Mouse (Mus musculus) left cerebral cortex, postnatal 25 days (tissue): ENCODE results near the gene Mllt10. TPM values are rescaled to one million over a fixed set of nuclear protein-coding genes. Genes with fewer than 3 reads are reported as not detected.

Source experiments
- DNase-seq, 2 experiments: peaks; one replicate each; pipeline ENCODE4 v3.0.0; 2022; ENCODE audit warnings: low spot score in 2 of 2, mixed read lengths in 1 of 2
- intact Hi-C: fragments of 180-260 bp; cut with DNase I; formaldehyde crosslinking; loops from one replicate; pipeline ENCODE4 v1.15.1; 2025
- microRNA-seq, 2 experiments: library from miRNA; unstranded; fragments of <30 nt; microRNA quantifications; one replicate each; pipeline ENCODE4 v1.2.0; 2022
- total RNA-seq, 2 experiments: library from RNA; stranded (reverse); gene quantifications; 2 replicates each; pipeline ENCODE4 v1.2.3; 2021

Mllt10 gene
- total RNA-seq, 2 experiments from 2014 or later: 47.2 to 51.5 TPM

GRCm38 (mm10) chr2:18219569-18219968 is 164.5 kb downstream of the Mllt10 start:
- no peak for DNase-seq
- intact Hi-C loops: no loop called here

DNA sequence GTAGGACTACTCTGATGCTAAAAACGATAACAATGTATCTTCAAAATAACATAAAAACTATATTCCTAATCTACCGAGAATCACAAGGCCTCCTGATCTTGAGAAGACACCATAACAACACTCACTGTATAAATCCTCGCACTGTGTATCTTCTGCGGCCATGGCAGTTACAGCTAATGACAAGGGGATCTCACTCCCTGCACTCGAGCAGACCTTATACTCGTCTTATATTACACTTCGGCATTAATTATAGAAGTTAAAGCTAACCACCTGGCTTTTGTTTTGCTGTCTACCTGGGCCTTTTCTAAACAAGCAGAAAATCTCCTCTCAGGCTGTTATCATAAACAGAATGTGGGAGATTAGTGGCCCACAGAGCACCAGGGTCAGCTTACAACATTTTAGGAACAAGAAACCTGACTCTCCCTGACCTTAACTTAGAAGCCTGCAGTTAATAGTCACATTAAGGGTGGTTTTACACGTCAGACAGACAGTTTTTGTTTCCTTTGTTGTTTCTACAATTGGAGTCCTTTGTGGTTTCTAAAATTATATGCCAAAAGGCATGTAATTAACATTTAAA is 173.5 kb downstream of the Mllt10 start:
- no peak for DNase-seq
- intact Hi-C loops: no loop called here

DNA sequence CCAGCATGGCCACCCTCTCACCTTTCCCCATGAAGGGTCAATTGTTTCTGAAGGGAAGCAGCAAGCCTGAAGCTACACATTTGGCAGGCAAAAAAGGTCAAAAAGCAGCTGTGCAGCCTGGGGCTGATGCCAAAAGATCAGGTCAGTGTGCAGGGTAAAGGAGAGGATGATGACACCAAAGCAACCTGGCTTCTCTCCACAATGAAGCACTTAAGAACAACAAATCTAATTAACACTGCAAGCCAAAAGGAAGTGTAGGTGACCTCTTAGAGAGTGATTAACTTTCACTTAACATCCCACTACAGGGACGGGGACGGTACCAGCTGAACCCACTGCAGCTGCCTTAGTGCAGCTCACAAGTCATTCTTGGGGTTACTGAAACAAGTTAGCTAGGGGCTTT is 174.2 kb downstream of the Mllt10 start:
- no peak for DNase-seq
- intact Hi-C loops: no loop called here

DNA sequence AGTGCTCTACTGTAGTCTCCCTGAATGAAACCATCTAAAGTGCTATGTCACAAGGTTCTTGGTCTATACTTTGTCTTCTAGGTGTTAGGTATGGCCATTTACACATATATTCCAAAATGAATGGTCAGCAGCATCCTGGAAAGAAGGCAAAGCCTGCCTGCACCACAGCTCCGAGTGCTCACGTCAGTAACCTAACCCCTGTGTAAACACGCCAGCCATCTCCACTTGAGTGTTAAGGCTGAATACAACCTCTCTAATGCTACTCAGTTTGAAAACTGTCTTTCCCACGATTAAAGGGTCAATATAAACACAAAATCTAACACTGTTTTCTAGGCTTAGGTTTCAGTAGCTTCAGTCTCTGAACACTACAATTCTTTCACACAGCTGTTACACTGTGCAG is 176.1 kb downstream of the Mllt10 start:
- intact Hi-C loops: no loop called here

DNA sequence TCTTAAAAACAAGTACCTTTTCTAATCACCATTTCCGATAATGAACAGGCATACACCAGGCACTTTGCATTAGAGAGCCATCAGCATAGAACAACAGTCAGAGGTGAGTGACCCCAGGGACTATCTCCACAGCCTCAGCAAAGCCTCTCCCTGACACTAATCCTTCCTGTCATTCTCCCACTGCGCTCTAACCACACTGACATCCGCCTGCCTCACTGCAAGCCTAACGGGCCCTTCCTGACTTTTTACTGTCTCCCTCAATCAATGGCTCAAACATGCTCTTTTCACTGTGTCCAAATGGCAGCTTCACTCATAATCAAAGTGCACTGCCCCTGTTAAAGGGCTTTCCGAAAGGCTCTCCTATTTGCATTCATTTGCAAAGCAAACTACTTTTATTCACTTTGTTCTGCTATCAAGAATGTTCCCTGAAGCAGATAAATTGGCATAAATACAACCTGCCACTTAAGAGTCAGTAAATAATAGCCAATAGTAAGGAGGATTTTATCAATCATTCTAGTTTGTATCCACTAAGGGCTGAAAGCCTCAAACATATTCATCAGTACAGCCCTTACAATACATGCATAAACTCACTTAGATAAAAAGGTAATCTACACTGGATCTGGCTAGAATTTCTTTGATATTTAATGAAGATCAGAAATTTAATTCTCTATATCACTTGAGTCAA is 178.0 kb downstream of the Mllt10 start:
- no peak for DNase-seq
- intact Hi-C loops: no loop called here

More for the DNA sequence above, 176.1 kb downstream of the Mllt10 start:
- no peak for DNase-seq

- intact Hi-C loops: no loop called here
- DNase-seq: no peak
Measured at GRCm38 (mm10) chr2:18235524-18235923, 180.5 kb downstream of the Mllt10 start.

GRCm38 (mm10) chr2:18249224-18249623 is 194.2 kb downstream of the Mllt10 start:
- DNase-seq: no peak
- intact Hi-C loops: no loop called here

Small RNAs within 50 kb of the gene (microRNA-seq; reads per million reads assigned to microRNA genes)
- 0 reads per million in 2 experiments for gene Gm23638
- gene Mir7655: 0.74 to 3.4 reads per million in 2 experiments

Other genes starting within 250 kb of the Mllt10 start
- not detected for gene H2al2a, start 58.3 kb upstream of the Mllt10 start, total RNA-seq
- 1 to 10 TPM; 1.7 to 2.8 TPM for gene A930004D18Rik, start 17.5 kb upstream of the Mllt10 start, total RNA-seq
- 1 to 10 TPM; 7.5 to 8.3 TPM for gene Skida1, start 6.2 kb upstream of the Mllt10 start, total RNA-seq